Mouse (Mus musculus): ENCODE data around the gene Tmem163. TPM values are rescaled to one million over a fixed set of nuclear protein-coding genes. Genes with fewer than 3 reads are reported as not detected.

Tmem163 gene
- polyA plus RNA-seq, 1 experiment = 31.6 TPM

DNA sequence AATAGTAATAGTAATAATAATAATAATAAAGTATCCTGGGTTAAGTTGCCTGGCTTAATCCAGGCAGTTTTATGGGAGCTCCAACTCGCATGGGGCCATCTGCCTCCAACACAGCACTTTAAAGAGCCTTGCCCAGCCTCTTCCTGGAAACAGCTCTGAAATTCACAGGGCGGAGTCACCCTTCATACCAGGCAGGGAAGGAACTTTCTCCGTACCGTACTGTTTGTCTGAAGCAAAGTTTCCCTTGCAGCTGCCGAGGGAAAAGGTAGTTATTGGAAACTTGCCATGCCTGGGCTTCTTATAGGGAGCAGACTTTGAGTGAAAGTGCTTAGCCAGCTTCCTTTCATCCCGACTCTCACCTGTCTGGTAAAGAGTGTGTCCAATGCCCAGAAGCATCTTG, 242.3 kb downstream of the Tmem163 start:
- Histone ChIP-seq H3K27ac (ENCODE audit: insufficient read depth, low read length) (no peak overlapping the region), H3K4me3 (ENCODE audit: insufficient read depth, low read length) (no peak overlapping the region), H3K4me1 (ENCODE audit: control insufficient read depth, insufficient read depth, low read length) (peaks cover 17% of the 10 kb centered on the region)
- TF ChIP-seq CTCF (IDR thresholded peaks at IDR 0.05; ENCODE audit: extremely low read depth, insufficient read depth, low read length) = no peak
- TF ChIP-seq POLR2A (IDR thresholded peaks at IDR 0.05; ENCODE audit: extremely low read depth, insufficient read depth, low read length) = no peak

Other genes starting within 250 kb of the Tmem163 start
- 0.06 and 0.08 TPM in 2 replicates for gene Acmsd, start 49.9 kb upstream of the Tmem163 start, polyA plus RNA-seq (2012; rRNA removed)
- 53.4 and 54.3 TPM in 2 replicates for gene Ccnt2, start 94.6 kb upstream of the Tmem163 start, polyA plus RNA-seq (2012; rRNA removed)
- 2.0 and 2.4 TPM in 2 replicates for gene Map3k19, start 175.5 kb upstream of the Tmem163 start, polyA plus RNA-seq (2012; rRNA removed)
- 40.9 and 41.1 TPM in 2 replicates for gene Rab3gap1, start 189.2 kb upstream of the Tmem163 start, polyA plus RNA-seq (2012; rRNA removed)